Mouse (Mus musculus) embryonic fibroblast, embryonic 13.5 days (primary cell): ENCODE results near the gene Gm49416.

Experiments
- CTCF ChIP-seq: IDR thresholded peaks from 2 replicates; pipeline ENCODE4 v1.5.1; 2011; ENCODE audit warnings: mild to moderate bottlenecking, control low read depth, low read length, moderate library complexity, borderline replicate concordance; ENCODE audit not compliant: insufficient read depth
- POLR2A ChIP-seq: IDR thresholded peaks from 2 replicates; pipeline ENCODE4 v1.6.1; 2011; ENCODE audit warnings: low read depth, mild to moderate bottlenecking, control low read depth, low read length, moderate library complexity

GRCm38 (mm10) chr19:8881034-8881392 lies 7.7 kb upstream of the Gm49416 start:
- TF ChIP-seq CTCF (no peak), POLR2A (no peak)
